Mouse (Mus musculus) spleen, postnatal 4 days (tissue): Measurements from ENCODE around the gene Rhbdf2.

Source experiments
- DNase-seq, 2 experiments: peaks; one replicate each; pipeline ENCODE4 v3.0.0; 2022; ENCODE audit warnings: low spot score in 2 of 2

Gene Rhbdf2

GRCm38 (mm10) chr11:116659027-116659621, 32.3 kb upstream of the Rhbdf2 start:
- DNase-seq: no peak

- DNase-seq: no peak
Measured at GRCm38 (mm10) chr11:116658238-116658637, 31.4 kb upstream of the Rhbdf2 start.

- peak; percentile 77 to 81 for DNase-seq
Measured at GRCm38 (mm10) chr11:116657311-116658223, 30.7 kb upstream of the Rhbdf2 start.

GRCm38 (mm10) chr11:116656348-116657191, 29.8 kb upstream of the Rhbdf2 start:
- DNase-seq: no peak

GRCm38 (mm10) chr11:116654255-116654821, 27.5 kb upstream of the Rhbdf2 start, which contains the start of gene Cygb:
Gene Cygb (minus strand): TSS chr11:116654313.
- DNase-seq: no peak

- DNase-seq: no peak
Measured at GRCm38 (mm10) chr11:116653709-116654221, 26.9 kb upstream of the Rhbdf2 start.

GRCm38 (mm10) chr11:116653234-116653633, 26.4 kb upstream of the Rhbdf2 start, which contains the start of gene Prcd:
Gene Prcd (plus strand): TSS chr11:116653534.
- no peak for DNase-seq

GRCm38 (mm10) chr11:116652330-116653098, 25.7 kb upstream of the Rhbdf2 start:
- no peak for DNase-seq

GRCm38 (mm10) chr11:116651339-116651738, 24.5 kb upstream of the Rhbdf2 start:
- no peak for DNase-seq

- no peak for DNase-seq
Measured at GRCm38 (mm10) chr11:116650811-116651210, 24.0 kb upstream of the Rhbdf2 start.

GRCm38 (mm10) chr11:116649711-116650337, 23.0 kb upstream of the Rhbdf2 start:
- DNase-seq: no peak

- DNase-seq: no peak
Measured at GRCm38 (mm10) chr11:116648976-116649375, 22.2 kb upstream of the Rhbdf2 start.

GRCm38 (mm10) chr11:116648213-116648921, 21.5 kb upstream of the Rhbdf2 start:
- DNase-seq: no peak

GRCm38 (mm10) chr11:116647340-116647991, 20.6 kb upstream of the Rhbdf2 start:
- DNase-seq: no peak

GRCm38 (mm10) chr11:116646771-116647170, 20.0 kb upstream of the Rhbdf2 start:
- no peak for DNase-seq

- no peak for DNase-seq
Measured at GRCm38 (mm10) chr11:116646136-116646535, 19.3 kb upstream of the Rhbdf2 start.

GRCm38 (mm10) chr11:116645446-116646110, 18.8 kb upstream of the Rhbdf2 start:
- no peak for DNase-seq
